ENCODE assay signal across 1 mouse cellular context in genomic region chr7:46796206-46796679, GRCm38 (mm10).
A peak's percentile ranks its signal among the peaks of the same experiment; 100 is the strongest.
TF ChIP-seq lines count a peak whose summit lies in the region.

No protein-coding gene starts in this region.

TF ChIP-seq in CH12.LX, 34 proteins besides CTCF, POLR2A, EP300 and RAD21 (continued from another document):
- TF ChIP-seq CHD1 (IDR thresholded peaks at IDR 0.05; ENCODE audit: low read depth, low read length): 0 out of 2 replicates have a peak, but pooled peaks have one; percentile 0
- TF ChIP-seq CHD2 (IDR thresholded peaks at IDR 0.05; ENCODE audit: low read length): no peak
- TF ChIP-seq MXI1 (IDR thresholded peaks at IDR 0.05; ENCODE audit: low read depth, low read length): no peak; the same call in 1 of the 2 replicates
- TF ChIP-seq POLR2AphosphoS2 (IDR thresholded peaks at IDR 0.05; ENCODE audit: low read depth, low read length): no peak
TF ChIP-seq in CH12.LX: peak in this region for 1.
